Mouse (Mus musculus) liver, postnatal 0 days (tissue): Measurements from ENCODE around the gene Dst. TPM values are rescaled to one million over a fixed set of nuclear protein-coding genes. Genes with fewer than 3 reads are reported as not detected.

ENCODE experiments used
- ATAC-seq: fragments of 200-750 bp; cut with Nextera tagmentation; 2 replicates; pipeline ENCODE4 v1.8.0; 2017; ENCODE audit warnings: mild to moderate bottlenecking, moderate library complexity
- DNase-seq: peaks from one replicate; pipeline ENCODE4 v3.0.0-alpha.2; 2016
- H3K27ac ChIP-seq: fragments of 300-500 bp; sonication (generic); 2 replicates; pipeline ENCODE4 v1.5.1; 2014; ENCODE audit warnings: antibody characterized with exemption, moderate library complexity, mild to moderate bottlenecking, low read depth
- H3K27me3 ChIP-seq: fragments of 300-500 bp; sonication (generic); 2 replicates; pipeline ENCODE4 v1.6.1; 2014; ENCODE audit warnings: low read length, control low read depth, mixed read lengths; ENCODE audit not compliant: insufficient read depth
- H3K36me3 ChIP-seq: fragments of 300-500 bp; sonication (generic); replicated peaks from 2 replicates; pipeline ENCODE4 v1.6.1; 2014; ENCODE audit warnings: mild to moderate bottlenecking, control low read depth, low read length, moderate library complexity, mixed read lengths; ENCODE audit not compliant: insufficient read depth
- H3K4me1 ChIP-seq: fragments of 300-500 bp; sonication (generic); 2 replicates; pipeline ENCODE4 v1.6.1; 2014; ENCODE audit warnings: antibody characterized with exemption, mild to moderate bottlenecking, control low read depth; ENCODE audit not compliant: insufficient read depth
- H3K4me2 ChIP-seq: fragments of 300-500 bp; sonication (generic); 2 replicates; pipeline ENCODE4 v1.6.1; 2014; ENCODE audit warnings: low read depth, mild to moderate bottlenecking, low read length, moderate library complexity, mixed read lengths
- H3K4me3 ChIP-seq: fragments of 300-500 bp; sonication (generic); 2 replicates; pipeline ENCODE4 v1.5.1; 2014; ENCODE audit warnings: low read depth, low read length
- H3K9ac ChIP-seq: fragments of 300-500 bp; sonication (generic); replicated peaks from 2 replicates; pipeline ENCODE4 v1.6.1; 2014; ENCODE audit warnings: mild to moderate bottlenecking, moderate library complexity
- H3K9me3 ChIP-seq: fragments of 300-500 bp; sonication (generic); 2 replicates; pipeline ENCODE4 v1.6.1; 2016; ENCODE audit warnings: mild to moderate bottlenecking, control low read depth, low read length, mixed read lengths
- CTCF ChIP-seq: sonication (generic); IDR thresholded peaks from 2 replicates; pipeline ENCODE4 v1.5.1; 2016; ENCODE audit warnings: antibody characterized with exemption, low read depth
- EP300 ChIP-seq: IDR thresholded peaks from 2 replicates; pipeline ENCODE4 v1.6.1; 2016; ENCODE audit warnings: antibody characterized with exemption, low read depth, mild to moderate bottlenecking
- WGBS: fragments of 180-500 bp; shearing (Covaris S2); extraction: QIAGEN DNeasy Blood & Tissue Kit; methylation state at CpG from one replicate; pipeline ENCODE4 v1.1.7; 2014; ENCODE audit not compliant: insufficient replicate concordance; 5-methylcytosine and 5-hydroxymethylcytosine counted together
- polyA plus RNA-seq: library from polyadenylated mRNA; unstranded; fragments of >200 nt; fragmentation: Nextera tagmentation; extraction: Ambion mirVana; gene quantifications from 2 replicates; pipeline ENCODE4 v1.2.1, GENCODE M21; 2015

The Dst gene
- polyA plus RNA-seq, 1 experiment from 2014 or later: 6.4 TPM

- peaks cover 28% of the 10 kb centered on the region for H3K36me3 ChIP-seq
- H3K9me3 ChIP-seq: no peaks in the 10 kb centered on the region
- no peaks in the 10 kb centered on the region for H3K4me1 ChIP-seq
- no peak for ATAC-seq
- no peak overlapping the region for H3K4me3 ChIP-seq
- H3K27me3 ChIP-seq: no peaks in the 10 kb centered on the region
- no peak for TF ChIP-seq CTCF
- no peak overlapping the region for H3K4me2 ChIP-seq
- H3K27ac ChIP-seq: no peak overlapping the region
- no peak overlapping the region for H3K9ac ChIP-seq
- DNase-seq: no peak
- 85% methylated on average over 3 of the region's 3 CpGs for WGBS
Observed at GRCm38 (mm10) chr1:34211704-34212103, 303.7 kb downstream of the Dst start.

- no peaks in the 10 kb centered on the region for H3K9me3 ChIP-seq
- H3K4me1 ChIP-seq: no peaks in the 10 kb centered on the region
- H3K4me3 ChIP-seq: no peak overlapping the region
- no peak overlapping the region for H3K4me2 ChIP-seq
- 46% methylated on average over 2 of the region's 2 CpGs for WGBS
- TF ChIP-seq CTCF (no peak), EP300 (no peak)
- peaks cover 12% of the 10 kb centered on the region; the same call in 1 of the 2 replicates for H3K36me3 ChIP-seq
- no peak overlapping the region for H3K9ac ChIP-seq
- ATAC-seq (no peak), DNase-seq (no peak)
- H3K27me3 ChIP-seq: no peaks in the 10 kb centered on the region
- H3K27ac ChIP-seq: no peak overlapping the region
Observed at GRCm38 (mm10) chr1:34216456-34216855, 308.4 kb downstream of the Dst start.

- H3K27me3 ChIP-seq: no peaks in the 10 kb centered on the region
- 21% methylated on average over 6 of the region's 6 CpGs for WGBS
- H3K4me2 ChIP-seq: no peak overlapping the region
- no peak for TF ChIP-seq EP300
- peak; percentile 97 for TF ChIP-seq CTCF
- DNase-seq (peak; percentile 88), ATAC-seq (peak; percentile 81)
- no peaks in the 10 kb centered on the region for H3K4me1 ChIP-seq
- no peak overlapping the region for H3K9ac ChIP-seq
- peaks cover 2% of the 10 kb centered on the region; the same call in 1 of the 2 replicates for H3K36me3 ChIP-seq
- no peak overlapping the region for H3K4me3 ChIP-seq
- no peaks in the 10 kb centered on the region for H3K9me3 ChIP-seq
- H3K27ac ChIP-seq: no peak overlapping the region
Observed at GRCm38 (mm10) chr1:34218323-34218722, 310.3 kb downstream of the Dst start.

GRCm38 (mm10) chr1:34218801-34219200, 310.8 kb downstream of the Dst start:
- Histone ChIP-seq H3K9me3 (no peaks in the 10 kb centered on the region), H3K27ac (no peak overlapping the region), H3K36me3 (peaks cover 2% of the 10 kb centered on the region; the same call in 1 of the 2 replicates), H3K4me2 (no peak overlapping the region), H3K27me3 (no peaks in the 10 kb centered on the region), H3K9ac (no peak overlapping the region), H3K4me1 (no peaks in the 10 kb centered on the region), H3K4me3 (no peak overlapping the region)
- 76% methylated on average over 9 of the region's 9 CpGs for WGBS
- ATAC-seq (no peak), DNase-seq (no peak)
- TF ChIP-seq EP300: no peak
- TF ChIP-seq CTCF: no peak

GRCm38 (mm10) chr1:34220094-34220601, 312.1 kb downstream of the Dst start:
- DNase-seq: no peak
- Histone ChIP-seq H3K4me2 (no peak overlapping the region), H3K27ac (no peak overlapping the region), H3K4me1 (no peaks in the 10 kb centered on the region), H3K9ac (no peak overlapping the region), H3K4me3 (no peak overlapping the region), H3K36me3 (no peaks in the 10 kb centered on the region; the same call in 1 of the 2 replicates), H3K9me3 (no peaks in the 10 kb centered on the region), H3K27me3 (no peaks in the 10 kb centered on the region)
- ATAC-seq: no peak
- 78% methylated on average over 11 of the region's 11 CpGs for WGBS
- TF ChIP-seq CTCF: no peak

- WGBS: 64% methylated on average over 11 of the region's 11 CpGs
- no peaks in the 10 kb centered on the region for H3K27me3 ChIP-seq
- no peaks in the 10 kb centered on the region for H3K9me3 ChIP-seq
- H3K36me3 ChIP-seq: peaks cover 9% of the 10 kb centered on the region
- DNase-seq (peak; percentile 43), ATAC-seq (peak; percentile 97)
- no peak overlapping the region for H3K9ac ChIP-seq
- H3K27ac ChIP-seq: no peak overlapping the region
- H3K4me2 ChIP-seq: no peak overlapping the region
- no peaks in the 10 kb centered on the region for H3K4me1 ChIP-seq
- TF ChIP-seq EP300: no peak
- no peak for TF ChIP-seq CTCF
- no peak overlapping the region for H3K4me3 ChIP-seq
Observed at GRCm38 (mm10) chr1:34223866-34224265, 315.8 kb downstream of the Dst start.

- TF ChIP-seq EP300 (no peak), CTCF (no peak)
- Histone ChIP-seq H3K9me3 (no peaks in the 10 kb centered on the region), H3K4me1 (no peaks in the 10 kb centered on the region), H3K9ac (no peak overlapping the region), H3K4me3 (no peak overlapping the region), H3K27me3 (no peaks in the 10 kb centered on the region), H3K4me2 (no peak overlapping the region), H3K36me3 (peaks cover 9% of the 10 kb centered on the region), H3K27ac (no peak overlapping the region)
- DNase-seq (no peak), ATAC-seq (no peak)
- WGBS: 83% methylated on average over 8 of the region's 8 CpGs
Observed at GRCm38 (mm10) chr1:34227676-34228075, 319.7 kb downstream of the Dst start.
